Mouse (Mus musculus) thymus, adult 18-20 months (tissue): ENCODE measurements around the gene Bcl6.

Experiments
- DNase-seq, 2 experiments: peaks; one replicate each; pipeline ENCODE4 v3.0.0; 2022; ENCODE audit warnings: mixed read lengths in 2 of 2

The Bcl6 gene

GRCm38 (mm10) chr16:23972901-23973300 lies 15.8 kb downstream of the Bcl6 start:
- no peak for DNase-seq

GRCm38 (mm10) chr16:23972126-23972740 lies 16.4 kb downstream of the Bcl6 start:
- no peak for DNase-seq

- DNase-seq, result no peak
Observed at GRCm38 (mm10) chr16:23969919-23970318, 18.7 kb downstream of the Bcl6 start.

- DNase-seq, result no peak
Observed at GRCm38 (mm10) chr16:23968888-23969287, 19.8 kb downstream of the Bcl6 start.

GRCm38 (mm10) chr16:23967301-23967700 lies 21.4 kb downstream of the Bcl6 start:
- no peak for DNase-seq

- DNase-seq, result no peak
Observed at GRCm38 (mm10) chr16:23966066-23966465, 22.6 kb downstream of the Bcl6 start.

GRCm38 (mm10) chr16:23964706-23965367 lies 23.8 kb downstream of the Bcl6 start:
- DNase-seq, result no peak

GRCm38 (mm10) chr16:23963896-23964668 lies 24.6 kb downstream of the Bcl6 start:
- no peak for DNase-seq

GRCm38 (mm10) chr16:23962401-23962800 lies 26.3 kb downstream of the Bcl6 start:
- DNase-seq, result no peak

- no peak for DNase-seq
Observed at GRCm38 (mm10) chr16:23958938-23959337, 29.7 kb downstream of the Bcl6 start.

- DNase-seq, result no peak
Observed at GRCm38 (mm10) chr16:23953959-23954260, 34.7 kb downstream of the Bcl6 start.

GRCm38 (mm10) chr16:23953189-23953958 lies 35.3 kb downstream of the Bcl6 start:
- no peak for DNase-seq

- DNase-seq, result no peak
Observed at GRCm38 (mm10) chr16:23952101-23952727, 36.4 kb downstream of the Bcl6 start.

- DNase-seq, result no peak
Observed at GRCm38 (mm10) chr16:23947654-23948053, 41.0 kb downstream of the Bcl6 start.

- DNase-seq, result no peak
Observed at GRCm38 (mm10) chr16:23944801-23945200, 43.9 kb downstream of the Bcl6 start.

- DNase-seq, result no peak
Observed at GRCm38 (mm10) chr16:23934397-23934796, 54.3 kb downstream of the Bcl6 start.

GRCm38 (mm10) chr16:23932294-23932693 lies 56.4 kb downstream of the Bcl6 start, which contains the start of gene Rtp2:
Rtp2 (minus strand) TSS chr16:23932394.
- no peak for DNase-seq

- DNase-seq, result no peak
Observed at GRCm38 (mm10) chr16:23931275-23931674, 57.4 kb downstream of the Bcl6 start.

- DNase-seq, result no peak
Observed at GRCm38 (mm10) chr16:23930426-23931073, 58.1 kb downstream of the Bcl6 start.

GRCm38 (mm10) chr16:23927301-23928114 lies 61.1 kb downstream of the Bcl6 start:
- DNase-seq, result no peak

- DNase-seq, result no peak
Observed at GRCm38 (mm10) chr16:23922906-23923305, 65.7 kb downstream of the Bcl6 start.
